Mouse (Mus musculus): ENCODE data around the gene Perp. TPM values are rescaled to one million over a fixed set of nuclear protein-coding genes. Genes with fewer than 3 reads are reported as not detected.

The Perp gene
- 7.5 and 7.6 TPM in 2 replicates for polyA plus RNA-seq (2016; fragmentation: Nextera tagmentation; extraction: Ambion mirVana)

- peak within 1 kb of the TSS; percentile 97 for H3K4me2 ChIP-seq (replicated peaks)
- peaks cover 28% of the 10 kb centered on the region for H3K27me3 ChIP-seq (replicated peaks)
- peak within 1 kb of the TSS; percentile 49 for H3K9ac ChIP-seq
- peaks cover 7% of the 10 kb centered on the region for H3K4me1 ChIP-seq
- H3K4me3 ChIP-seq: peak within 1 kb of the TSS; percentile 51
- ATAC-seq (ENCODE audit: low FRiP score, low read depth): peak; percentile 91
- H3K36me3 ChIP-seq: no peaks in the 10 kb centered on the region
- 3% methylated on average over 52 of the region's 54 CpGs for WGBS
- no peaks in the 10 kb centered on the region for H3K9me3 ChIP-seq
- no peak within 1 kb of the TSS for H3K27ac ChIP-seq
Measured at GRCm38 (mm10) chr10:18844441-18845286, at the start of gene Perp. Perp (plus strand) TSS chr10:18845020.

DNA sequence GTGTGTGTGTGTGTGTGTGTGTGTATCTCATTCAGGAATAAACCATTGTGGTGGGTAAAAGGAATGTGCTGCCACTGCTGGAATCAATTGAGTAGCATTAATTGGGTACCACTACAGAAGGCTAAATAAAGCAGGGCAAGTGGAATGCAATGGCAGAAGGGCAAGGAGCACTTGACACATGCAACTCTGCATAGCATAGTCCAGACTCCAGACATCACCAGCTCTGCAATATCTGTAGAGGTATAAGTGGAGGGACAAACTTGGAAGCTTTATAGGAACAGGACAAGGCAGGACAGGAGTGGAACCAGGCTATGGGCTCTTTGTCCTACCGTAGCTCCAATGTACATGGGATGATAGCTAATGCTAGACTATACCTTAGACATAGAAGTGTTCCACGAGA lies 33.1 kb upstream of the Perp start:
- no peak overlapping the region for H3K9ac ChIP-seq
- no peak overlapping the region for H3K4me2 ChIP-seq (replicated peaks)
- H3K4me3 ChIP-seq: no peak overlapping the region
- H3K27ac ChIP-seq: no peak overlapping the region
- H3K27me3 ChIP-seq (replicated peaks): no peaks in the 10 kb centered on the region
- no peaks in the 10 kb centered on the region for H3K4me1 ChIP-seq
- ATAC-seq (ENCODE audit: low FRiP score, low read depth): no peak
- whole genome bisulfite sequencing: 91% methylated on average over 2 of the region's 2 CpGs
- H3K9me3 ChIP-seq: no peaks in the 10 kb centered on the region
- no peaks in the 10 kb centered on the region for H3K36me3 ChIP-seq

- Histone ChIP-seq H3K9me3 (no peaks in the 10 kb centered on the region), H3K4me1 (no peaks in the 10 kb centered on the region), H3K9ac (no peak overlapping the region), H3K27ac (no peak overlapping the region), H3K4me3 (no peak overlapping the region), H3K4me2 (replicated peaks) (no peak overlapping the region), H3K36me3 (no peaks in the 10 kb centered on the region), H3K27me3 (replicated peaks) (no peaks in the 10 kb centered on the region)
- 58% methylated on average over 5 of the region's 5 CpGs for WGBS
- no peak for ATAC-seq (ENCODE audit: low FRiP score, low read depth)
Measured at GRCm38 (mm10) chr10:18816560-18816959, 28.3 kb upstream of the Perp start.

DNA sequence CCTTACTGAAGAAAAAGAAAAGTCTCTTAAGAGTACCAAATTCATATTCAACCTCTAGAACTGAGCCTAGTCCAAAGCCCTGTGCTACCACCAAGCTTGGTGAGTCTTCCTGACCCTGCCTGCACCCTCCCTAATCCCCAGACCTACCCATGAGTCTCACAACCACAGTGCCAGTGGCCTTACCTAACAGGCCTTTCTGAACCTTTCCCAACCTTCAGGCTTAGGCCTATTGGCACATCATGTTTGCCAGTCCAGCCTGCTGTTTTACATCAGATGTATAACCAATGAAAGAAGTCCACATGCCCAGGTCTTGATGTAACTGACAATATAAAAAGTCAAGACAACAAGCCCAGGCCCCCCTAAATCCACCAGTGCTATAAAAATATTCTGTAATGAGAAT lies 19.7 kb upstream of the Perp start:
- no peaks in the 10 kb centered on the region; the same call in 1 of the 2 replicates for H3K27me3 ChIP-seq (replicated peaks)
- H3K4me3 ChIP-seq: no peak overlapping the region
- H3K36me3 ChIP-seq: no peaks in the 10 kb centered on the region
- ATAC-seq (ENCODE audit: low FRiP score, low read depth): no peak
- H3K4me1 ChIP-seq: no peaks in the 10 kb centered on the region
- no peaks in the 10 kb centered on the region for H3K9me3 ChIP-seq
- no peak overlapping the region for H3K4me2 ChIP-seq (replicated peaks)
- no peak overlapping the region for H3K9ac ChIP-seq
- no peak overlapping the region for H3K27ac ChIP-seq

- Histone ChIP-seq H3K27me3 (replicated peaks) (no peaks in the 10 kb centered on the region; the same call in 1 of the 2 replicates), H3K36me3 (no peaks in the 10 kb centered on the region), H3K9ac (no peak overlapping the region), H3K4me2 (replicated peaks) (no peak overlapping the region), H3K27ac (no peak overlapping the region), H3K4me1 (no peaks in the 10 kb centered on the region), H3K9me3 (no peaks in the 10 kb centered on the region), H3K4me3 (no peak overlapping the region)
- WGBS: 86% methylated on average over 2 of the region's 2 CpGs
- ATAC-seq (ENCODE audit: low FRiP score, low read depth): no peak
Measured at GRCm38 (mm10) chr10:18826107-18826506, 18.7 kb upstream of the Perp start.

GRCm38 (mm10) chr10:18827936-18828335 lies 16.9 kb upstream of the Perp start:
- H3K4me2 ChIP-seq (replicated peaks): no peak overlapping the region
- no peaks in the 10 kb centered on the region for H3K9me3 ChIP-seq
- H3K36me3 ChIP-seq: no peaks in the 10 kb centered on the region
- 45% methylated on average over 2 of the region's 2 CpGs for WGBS
- H3K27me3 ChIP-seq (replicated peaks): no peaks in the 10 kb centered on the region
- no peaks in the 10 kb centered on the region for H3K4me1 ChIP-seq
- H3K4me3 ChIP-seq: no peak overlapping the region
- no peak overlapping the region for H3K9ac ChIP-seq
- no peak overlapping the region for H3K27ac ChIP-seq
- no peak for ATAC-seq (ENCODE audit: low FRiP score, low read depth)

- Histone ChIP-seq H3K4me2 (replicated peaks) (no peak overlapping the region), H3K9ac (no peak overlapping the region), H3K27ac (no peak overlapping the region), H3K4me1 (no peaks in the 10 kb centered on the region), H3K9me3 (no peaks in the 10 kb centered on the region), H3K4me3 (no peak overlapping the region), H3K36me3 (no peaks in the 10 kb centered on the region), H3K27me3 (replicated peaks) (no peaks in the 10 kb centered on the region)
- ATAC-seq (ENCODE audit: low FRiP score, low read depth): no peak
- WGBS: 73% methylated on average over 4 of the region's 4 CpGs
Measured at GRCm38 (mm10) chr10:18830359-18830758, 14.5 kb upstream of the Perp start.

DNA sequence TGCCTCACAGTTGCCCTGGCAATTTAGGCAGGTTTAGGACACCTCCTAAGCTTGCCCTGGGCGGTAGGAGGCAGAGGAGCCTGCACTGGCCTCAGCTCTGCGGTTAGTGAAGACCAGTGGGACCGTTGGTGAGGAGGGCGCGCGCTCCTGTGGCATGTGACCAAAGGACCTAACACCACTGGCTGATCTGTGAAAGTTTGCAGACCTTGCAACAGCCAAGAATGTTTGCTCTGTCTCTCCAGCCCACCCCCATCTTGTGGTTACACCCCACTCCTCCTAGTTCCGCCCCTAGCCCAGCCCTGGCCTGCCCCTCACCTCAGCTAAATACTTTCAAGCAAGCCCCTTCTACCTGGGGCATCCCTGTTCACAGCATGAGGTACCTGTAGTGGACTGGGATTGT lies 13.0 kb upstream of the Perp start:
- Histone ChIP-seq H3K4me1 (no peaks in the 10 kb centered on the region), H3K4me3 (no peak overlapping the region), H3K9me3 (no peaks in the 10 kb centered on the region), H3K36me3 (no peaks in the 10 kb centered on the region), H3K9ac (no peak overlapping the region), H3K27me3 (replicated peaks) (no peaks in the 10 kb centered on the region), H3K4me2 (replicated peaks) (no peak overlapping the region), H3K27ac (no peak overlapping the region)
- WGBS: 53% methylated on average over 7 of the region's 7 CpGs
- no peak for ATAC-seq (ENCODE audit: low FRiP score, low read depth)

DNA sequence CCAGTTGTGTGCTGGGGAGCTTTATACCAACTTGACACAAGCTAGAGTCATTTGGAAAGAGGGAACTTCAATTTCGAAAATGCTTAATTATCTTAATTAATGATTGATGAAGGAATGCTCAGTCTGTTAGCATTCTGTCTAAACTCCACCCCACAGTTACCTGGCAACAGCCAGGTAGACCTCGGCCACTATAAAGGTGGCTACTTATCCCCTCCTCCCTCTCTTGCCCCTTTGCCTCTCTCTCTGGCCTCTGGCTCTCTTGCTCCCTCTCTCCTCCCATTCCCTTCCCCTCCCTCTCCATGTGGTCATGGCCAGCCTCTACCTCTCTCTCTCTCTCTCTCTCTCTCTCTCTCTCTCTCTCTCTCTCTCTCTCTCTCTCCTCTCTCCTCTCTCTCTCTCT lies 10.4 kb upstream of the Perp start:
- Histone ChIP-seq H3K4me1 (no peaks in the 10 kb centered on the region), H3K9ac (no peak overlapping the region), H3K27ac (no peak overlapping the region), H3K4me2 (replicated peaks) (no peak overlapping the region), H3K27me3 (replicated peaks) (no peaks in the 10 kb centered on the region), H3K36me3 (no peaks in the 10 kb centered on the region), H3K9me3 (no peaks in the 10 kb centered on the region), H3K4me3 (no peak overlapping the region)
- 47% methylated on average over 2 of the region's 2 CpGs for WGBS
- ATAC-seq (ENCODE audit: low FRiP score, low read depth): no peak

GRCm38 (mm10) chr10:18835684-18836479 lies 8.9 kb upstream of the Perp start:
- H3K27ac ChIP-seq: no peak overlapping the region
- WGBS: 46% methylated on average over 5 of the region's 6 CpGs
- H3K4me2 ChIP-seq (replicated peaks): no peak overlapping the region
- H3K4me3 ChIP-seq: no peak overlapping the region
- H3K4me1 ChIP-seq: no peaks in the 10 kb centered on the region
- H3K9me3 ChIP-seq: no peaks in the 10 kb centered on the region
- no peaks in the 10 kb centered on the region for H3K27me3 ChIP-seq (replicated peaks)
- ATAC-seq (ENCODE audit: low FRiP score, low read depth): peak; percentile 41; the same call in 1 of the 2 replicates
- H3K36me3 ChIP-seq: no peaks in the 10 kb centered on the region
- no peak overlapping the region for H3K9ac ChIP-seq

DNA sequence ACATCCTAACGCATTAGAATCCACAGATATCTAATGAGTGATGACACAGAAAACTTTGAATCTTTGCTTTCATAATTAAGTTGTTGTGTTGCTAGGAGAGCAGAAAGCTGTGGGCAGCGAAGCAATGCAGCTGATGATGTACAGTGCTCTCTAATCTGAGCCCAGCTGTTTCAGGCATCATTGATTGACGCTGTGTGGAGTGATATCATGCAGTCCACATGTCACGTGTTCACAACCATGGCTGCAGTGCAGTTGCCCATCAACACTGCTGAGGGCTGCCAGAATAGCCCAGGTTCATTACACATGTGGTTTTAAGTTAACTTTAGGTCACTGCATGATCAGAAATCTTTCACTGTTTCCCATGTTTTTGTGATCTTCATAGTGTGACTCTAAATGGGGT lies 5.3 kb upstream of the Perp start:
- no peaks in the 10 kb centered on the region for H3K9me3 ChIP-seq
- no peak overlapping the region for H3K4me2 ChIP-seq (replicated peaks)
- ATAC-seq (ENCODE audit: low FRiP score, low read depth): no peak
- peaks cover 9% of the 10 kb centered on the region for H3K27me3 ChIP-seq (replicated peaks)
- 87% methylated on average over 4 of the region's 4 CpGs for WGBS
- no peak overlapping the region for H3K4me3 ChIP-seq
- no peak overlapping the region for H3K27ac ChIP-seq
- H3K9ac ChIP-seq: no peak overlapping the region
- H3K4me1 ChIP-seq: peaks cover under 1% of the 10 kb centered on the region; the same call in 1 of the 2 replicates
- no peaks in the 10 kb centered on the region for H3K36me3 ChIP-seq

DNA sequence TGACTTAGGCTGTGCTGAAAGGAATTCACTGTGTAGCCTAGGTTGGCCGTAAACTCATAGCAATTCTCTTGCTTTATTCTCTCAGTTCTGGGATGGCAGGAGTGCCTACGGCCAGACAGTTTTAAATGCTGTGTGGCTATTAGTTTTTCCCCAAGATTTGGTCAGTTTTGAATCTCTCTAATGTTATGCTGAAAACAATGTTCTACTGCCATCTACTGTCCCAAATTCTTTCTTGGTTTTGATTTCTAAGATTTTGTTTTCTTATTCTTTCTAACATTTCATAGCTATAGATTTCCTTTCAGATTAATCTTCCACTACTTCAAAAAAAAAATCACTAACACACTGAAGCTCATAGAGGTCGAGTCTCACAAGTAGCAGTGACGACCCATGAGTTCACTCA lies 4.1 kb upstream of the Perp start:
- Histone ChIP-seq H3K9me3 (no peaks in the 10 kb centered on the region), H3K36me3 (no peaks in the 10 kb centered on the region), H3K4me3 (no peak overlapping the region), H3K27me3 (replicated peaks) (peaks cover 19% of the 10 kb centered on the region), H3K4me2 (replicated peaks) (no peak overlapping the region), H3K9ac (no peak overlapping the region), H3K4me1 (peaks cover 7% of the 10 kb centered on the region), H3K27ac (no peak overlapping the region)
- 70% methylated on average over 4 of the region's 4 CpGs for WGBS
- ATAC-seq (ENCODE audit: low FRiP score, low read depth): no peak
